Mouse (Mus musculus) stomach, embryonic 16.5 days (tissue): ENCODE results near the gene Grcc10. TPM values are rescaled to one million over a fixed set of nuclear protein-coding genes. Genes with fewer than 3 reads are reported as not detected.

Source experiments
- ATAC-seq: fragments of 200-750 bp; cut with Nextera tagmentation; 2 replicates; pipeline ENCODE4 v1.8.0; 2017; ENCODE audit warnings: moderate number of reproducible peaks, moderate TSS enrichment; ENCODE audit not compliant: insufficient read depth, low FRiP score
- H3K27ac ChIP-seq: fragments of 300-500 bp; sonication (generic); 2 replicates; pipeline ENCODE4 v1.5.1; 2014; ENCODE audit warnings: low read length
- H3K27me3 ChIP-seq: fragments of 300-500 bp; sonication (generic); 2 replicates; pipeline ENCODE4 v1.6.1; 2014; ENCODE audit warnings: low read length, control low read depth, mixed read lengths; ENCODE audit not compliant: control insufficient read depth, insufficient read depth
- H3K36me3 ChIP-seq: fragments of 300-500 bp; sonication (generic); 2 replicates; pipeline ENCODE4 v1.6.1; 2014; ENCODE audit warnings: low read length; ENCODE audit not compliant: control insufficient read depth, insufficient read depth
- H3K4me1 ChIP-seq: fragments of 300-500 bp; sonication (generic); 2 replicates; pipeline ENCODE4 v1.6.1; 2014; ENCODE audit warnings: low read length, control low read depth, mixed read lengths; ENCODE audit not compliant: control insufficient read depth, insufficient read depth
- H3K4me2 ChIP-seq: fragments of 300-500 bp; sonication (generic); 2 replicates; pipeline ENCODE4 v1.6.1; 2014; ENCODE audit warnings: low read depth, low read length, mixed read lengths
- H3K4me3 ChIP-seq: fragments of 300-500 bp; sonication (generic); replicated peaks from 2 replicates; pipeline ENCODE4 v1.5.1; 2014; ENCODE audit warnings: mild to moderate bottlenecking, low read length
- H3K9ac ChIP-seq: fragments of 300-500 bp; sonication (generic); 2 replicates; pipeline ENCODE4 v1.6.1; 2014; ENCODE audit warnings: low read length
- H3K9me3 ChIP-seq: fragments of 300-500 bp; sonication (generic); replicated peaks from 2 replicates; pipeline ENCODE4 v1.6.1; 2016; ENCODE audit warnings: low read length, control low read depth; ENCODE audit not compliant: control insufficient read depth
- whole genome bisulfite sequencing: fragments of 180-500 bp; shearing (Covaris S2); extraction: QIAGEN DNeasy Blood & Tissue Kit; methylation state at CpG from one replicate; pipeline ENCODE4 v1.1.7; 2014; 5-methylcytosine and 5-hydroxymethylcytosine counted together
- polyA plus RNA-seq: library from polyadenylated mRNA; unstranded; fragments of >200 nt; fragmentation: Nextera tagmentation; extraction: Ambion mirVana; gene quantifications from 2 replicates; pipeline ENCODE4 v1.2.1, GENCODE M21; 2015

The Grcc10 gene
- 352 and 357 TPM in 2 replicates for polyA plus RNA-seq

DNA sequence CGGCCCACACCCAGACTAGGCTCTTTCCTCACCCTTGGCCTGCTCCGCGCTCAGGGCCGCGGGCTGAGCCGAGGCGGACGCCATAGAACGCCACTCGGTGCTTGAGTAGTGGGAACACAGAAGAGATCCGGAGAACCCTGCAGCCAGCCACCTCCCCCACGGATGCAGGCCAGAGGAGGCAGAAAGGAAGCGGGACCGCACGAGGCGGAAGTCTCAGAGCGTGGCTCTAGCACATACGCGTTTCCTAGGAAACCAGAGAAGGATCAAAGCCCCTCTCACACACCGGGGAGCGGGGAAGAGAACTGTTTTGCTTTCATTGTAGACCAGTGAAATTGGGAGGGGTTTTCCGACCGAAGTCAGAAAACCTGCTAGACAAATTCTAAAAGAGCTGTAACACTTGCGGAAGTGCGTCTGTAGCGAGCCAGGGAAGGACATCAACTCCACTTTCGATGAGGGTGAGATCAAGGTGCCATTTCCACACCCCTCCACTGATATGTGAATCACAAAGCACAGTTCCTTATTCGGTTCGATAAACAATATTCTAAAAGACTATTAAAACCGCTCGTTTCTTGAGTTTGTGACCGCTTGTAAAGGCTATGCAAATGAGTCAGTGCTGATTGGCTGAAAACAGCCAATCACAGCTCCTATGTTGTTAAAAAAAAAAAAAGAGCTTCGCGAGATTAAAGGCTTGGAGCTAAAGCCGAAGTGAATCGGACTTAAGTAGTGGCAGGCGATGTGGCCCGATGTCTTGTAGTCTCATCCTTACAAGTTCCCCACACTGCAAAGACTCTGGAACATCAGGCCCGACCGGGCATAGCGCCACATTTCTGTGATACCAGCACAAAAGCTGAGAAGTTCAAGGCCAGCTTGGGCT is at the start of gene Grcc10:
Gene Grcc10, minus strand, starts transcription at position 487 of the 874 bp plus-strand sequence.
- Histone ChIP-seq H3K27me3 (no peaks in the 10 kb centered on the region), H3K36me3 (peaks cover 8% of the 10 kb centered on the region), H3K4me3 (peak within 1 kb of the TSS; percentile 68), H3K9ac (peak within 1 kb of the TSS; percentile 90), H3K4me2 (peak within 1 kb of the TSS; percentile 88), H3K9me3 (no peaks in the 10 kb centered on the region), H3K27ac (peak within 1 kb of the TSS; percentile 100), H3K4me1 (peaks cover 32% of the 10 kb centered on the region)
- under 1% methylated on average over 41 of the region's 41 CpGs for WGBS
- ATAC-seq: peak; percentile 79

DNA sequence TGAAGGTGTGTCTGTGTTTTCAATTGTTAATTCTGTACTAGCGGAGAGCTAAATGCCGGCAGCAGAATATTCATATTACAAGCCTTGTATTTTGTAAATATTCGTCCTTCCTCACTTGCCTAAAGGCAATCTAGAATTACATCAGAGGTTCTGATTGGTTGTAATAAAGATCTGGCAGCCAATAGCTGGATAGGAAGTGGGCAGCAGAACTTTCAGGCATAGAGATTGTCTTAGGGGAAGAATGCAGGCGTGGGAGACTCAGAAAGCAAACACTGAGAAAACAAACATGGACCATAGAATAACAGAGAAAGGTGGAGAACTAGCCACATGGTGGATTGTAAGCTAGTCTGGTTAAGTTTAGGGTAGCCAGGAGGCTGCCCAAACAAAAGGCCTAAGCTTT is 48.9 kb upstream of the Grcc10 start:
- 40% methylated on average over 4 of the region's 4 CpGs for WGBS
- peak; percentile 29; the same call in 1 of the 2 replicates for ATAC-seq
- no peaks in the 10 kb centered on the region for H3K36me3 ChIP-seq

DNA sequence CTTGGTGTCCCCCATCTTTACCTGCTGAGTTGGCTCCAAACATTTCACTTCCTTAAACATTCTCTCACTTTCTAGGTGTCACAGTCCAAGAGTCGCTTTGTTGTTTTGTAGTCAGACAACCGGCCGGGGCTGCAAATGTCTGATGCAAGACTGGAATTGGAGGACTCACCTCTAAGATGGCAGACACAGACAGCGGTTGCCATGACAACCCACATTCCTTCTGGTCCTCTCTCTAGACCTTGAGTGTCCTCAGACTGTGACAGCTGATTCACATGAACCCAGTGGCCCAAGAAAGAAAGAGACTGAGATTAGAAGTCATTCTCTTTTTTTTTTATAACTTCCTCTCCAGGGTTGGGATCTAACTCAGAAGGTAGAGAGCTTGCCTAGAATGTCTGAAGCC is 48.3 kb upstream of the Grcc10 start:
- Histone ChIP-seq H3K4me3 (no peak overlapping the region), H3K36me3 (no peaks in the 10 kb centered on the region), H3K9me3 (no peaks in the 10 kb centered on the region), H3K27ac (no peak overlapping the region), H3K4me1 (no peaks in the 10 kb centered on the region), H3K4me2 (no peak overlapping the region), H3K9ac (no peak overlapping the region), H3K27me3 (no peaks in the 10 kb centered on the region)
- ATAC-seq: no peak
- WGBS: 81% methylated on average over 4 of the region's 4 CpGs

More for the DNA sequence above, 48.9 kb upstream of the Grcc10 start:
- H3K4me1 ChIP-seq: no peaks in the 10 kb centered on the region
- no peak overlapping the region for H3K4me2 ChIP-seq
- no peaks in the 10 kb centered on the region for H3K9me3 ChIP-seq
- peak overlapping the region; percentile 33; the same call in 1 of the 2 replicates for H3K27ac ChIP-seq
- no peak overlapping the region for H3K9ac ChIP-seq
- no peak overlapping the region for H3K4me3 ChIP-seq
- H3K27me3 ChIP-seq: no peaks in the 10 kb centered on the region

DNA sequence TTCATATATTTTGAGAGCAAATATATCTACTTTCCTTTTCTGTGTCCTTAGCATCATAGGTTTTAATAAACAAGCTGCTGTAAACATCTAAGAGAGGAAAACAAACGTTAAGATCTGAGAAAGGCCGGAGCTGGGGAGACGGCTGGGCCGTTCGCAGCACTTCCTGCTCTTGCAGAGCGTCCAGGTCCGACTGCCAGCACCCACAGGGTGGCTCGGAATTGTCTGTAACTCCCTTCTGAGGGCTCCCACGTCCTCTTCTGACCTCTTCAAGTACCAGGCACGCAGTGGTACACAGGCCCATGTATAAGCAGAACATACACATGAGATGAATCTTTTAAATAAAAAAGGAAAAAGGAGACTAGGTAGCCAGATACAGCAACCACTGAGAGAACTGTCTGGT is 46.5 kb upstream of the Grcc10 start:
- Histone ChIP-seq H3K4me1 (peaks cover under 1% of the 10 kb centered on the region; the same call in 1 of the 2 replicates), H3K9me3 (no peaks in the 10 kb centered on the region), H3K27ac (no peak overlapping the region), H3K27me3 (no peaks in the 10 kb centered on the region), H3K9ac (no peak overlapping the region), H3K4me2 (no peak overlapping the region), H3K36me3 (no peaks in the 10 kb centered on the region), H3K4me3 (no peak overlapping the region)
- no peak for ATAC-seq
- WGBS: 67% methylated on average over 10 of the region's 10 CpGs

DNA sequence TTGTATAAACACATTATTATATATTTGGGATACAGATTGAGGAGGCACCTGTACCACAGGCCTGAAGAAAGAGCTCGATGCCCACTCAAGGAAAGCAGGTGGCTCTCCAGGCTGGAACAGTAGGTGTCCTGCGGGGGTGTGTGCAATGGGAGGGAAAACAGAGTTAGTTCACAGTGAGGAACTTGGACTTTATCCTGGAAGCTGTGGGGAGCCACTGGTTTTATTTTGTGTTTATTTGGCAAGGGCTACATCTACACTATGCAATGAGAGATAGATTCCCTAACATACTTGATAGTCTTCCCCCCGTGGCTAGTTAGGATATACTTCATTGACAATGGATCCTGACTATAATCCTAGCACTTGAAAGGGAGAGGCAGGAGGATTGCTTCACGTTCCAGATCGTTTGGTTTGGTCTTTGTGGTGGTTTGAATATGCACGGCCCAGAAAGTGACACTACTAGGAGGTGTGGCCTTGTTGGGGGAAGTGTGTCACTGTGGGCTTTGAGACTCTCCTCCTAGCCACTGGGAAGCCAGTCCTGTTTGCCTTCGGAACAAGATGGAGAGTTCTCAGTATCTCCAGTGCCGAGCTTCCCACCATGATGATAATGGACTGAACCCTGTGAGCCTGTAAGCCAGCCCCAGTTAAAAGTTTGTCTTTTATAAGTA is 45.7 kb upstream of the Grcc10 start:
- H3K9me3 ChIP-seq: no peaks in the 10 kb centered on the region
- no peaks in the 10 kb centered on the region for H3K36me3 ChIP-seq
- H3K27me3 ChIP-seq: no peaks in the 10 kb centered on the region
- H3K27ac ChIP-seq: no peak overlapping the region
- H3K4me2 ChIP-seq: no peak overlapping the region
- peaks cover 5% of the 10 kb centered on the region; the same call in 1 of the 2 replicates for H3K4me1 ChIP-seq
- no peak overlapping the region for H3K4me3 ChIP-seq
- ATAC-seq: no peak
- 52% methylated on average over 8 of the region's 8 CpGs for WGBS
- no peak overlapping the region for H3K9ac ChIP-seq

DNA sequence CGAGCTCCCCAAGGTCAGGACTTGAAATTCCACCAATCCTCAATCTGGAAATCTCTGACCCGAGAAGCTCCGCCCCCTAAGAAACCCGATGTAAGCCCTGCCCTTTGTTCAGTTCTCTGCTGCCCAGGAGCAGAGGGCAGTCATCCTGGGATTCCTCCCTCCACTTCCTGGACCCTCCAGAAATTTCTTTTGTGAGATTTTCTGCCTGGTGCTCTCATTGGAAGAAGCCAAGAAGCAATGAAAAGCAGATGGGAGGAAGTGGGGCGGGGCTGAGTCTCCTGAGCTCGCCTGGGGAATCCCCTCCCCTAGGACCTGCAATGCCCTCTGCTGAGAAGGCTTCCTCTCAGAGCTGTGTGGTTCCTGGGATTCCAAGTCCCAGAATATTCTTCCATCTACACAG is 41.3 kb upstream of the Grcc10 start:
- peak overlapping the region; percentile 29 for H3K4me3 ChIP-seq
- peak overlapping the region; percentile 23; the same call in 1 of the 2 replicates for H3K9ac ChIP-seq
- 19% methylated on average over 6 of the region's 6 CpGs for WGBS
- H3K9me3 ChIP-seq: no peaks in the 10 kb centered on the region
- H3K36me3 ChIP-seq: no peaks in the 10 kb centered on the region
- no peak overlapping the region for H3K27ac ChIP-seq
- H3K4me1 ChIP-seq: peaks cover 14% of the 10 kb centered on the region; the same call in 1 of the 2 replicates
- peak overlapping the region; percentile 42 for H3K4me2 ChIP-seq
- peaks cover 10% of the 10 kb centered on the region for H3K27me3 ChIP-seq
- ATAC-seq: no peak

DNA sequence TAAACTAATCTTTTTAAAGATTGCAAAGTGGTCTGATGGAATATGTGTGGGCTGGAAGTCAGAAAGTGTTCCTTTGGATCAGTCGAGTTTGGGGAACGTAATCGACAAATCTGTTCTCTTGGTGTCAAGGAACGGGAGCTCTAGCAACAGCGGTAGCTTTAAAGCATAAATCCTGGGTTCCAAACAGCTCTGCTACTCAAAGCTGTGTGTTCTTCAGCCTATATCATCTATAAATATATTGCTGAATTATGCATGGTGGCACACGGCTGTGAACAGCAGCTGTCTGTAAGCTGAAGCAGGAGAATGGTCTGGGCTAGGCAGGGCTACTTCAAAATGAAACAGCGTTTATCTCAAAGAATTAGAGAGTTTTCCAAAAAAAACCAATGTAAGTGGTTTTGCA is 39.7 kb upstream of the Grcc10 start:
- peaks cover 10% of the 10 kb centered on the region for H3K27me3 ChIP-seq
- no peak overlapping the region for H3K27ac ChIP-seq
- no peak overlapping the region for H3K4me3 ChIP-seq
- H3K9me3 ChIP-seq: no peaks in the 10 kb centered on the region
- H3K4me1 ChIP-seq: peaks cover 14% of the 10 kb centered on the region; the same call in 1 of the 2 replicates
- 81% methylated on average over 7 of the region's 7 CpGs for WGBS
- ATAC-seq: no peak
- H3K36me3 ChIP-seq: no peaks in the 10 kb centered on the region
- no peak overlapping the region for H3K9ac ChIP-seq
- no peak overlapping the region for H3K4me2 ChIP-seq

DNA sequence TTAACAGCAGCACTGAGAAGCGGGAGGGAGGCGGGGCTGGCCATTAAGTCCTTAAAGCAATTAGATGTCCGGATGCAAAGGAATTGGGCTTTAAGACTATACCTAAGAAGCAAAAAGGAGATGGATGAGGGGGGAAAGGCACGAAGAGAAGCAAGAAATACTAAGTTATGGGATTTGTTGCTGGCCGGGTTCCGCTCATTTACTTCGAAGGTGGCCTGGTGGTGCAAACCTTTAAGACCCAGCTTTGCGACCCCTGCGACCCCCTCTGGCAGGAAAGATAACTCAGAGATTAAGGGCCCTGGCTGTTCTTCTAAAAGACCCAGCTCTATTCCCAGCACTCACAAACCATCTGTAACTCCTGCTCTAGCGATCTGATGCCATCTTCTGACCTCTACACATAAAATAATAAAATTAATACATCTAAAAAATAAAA is 38.8 kb upstream of the Grcc10 start:
- Histone ChIP-seq H3K27me3 (peaks cover 10% of the 10 kb centered on the region), H3K4me3 (peak overlapping the region; percentile 43), H3K4me2 (peak overlapping the region; percentile 55), H3K4me1 (peaks cover 14% of the 10 kb centered on the region; the same call in 1 of the 2 replicates), H3K27ac (no peak overlapping the region), H3K9ac (peak overlapping the region; percentile 7; the same call in 1 of the 2 replicates), H3K9me3 (no peaks in the 10 kb centered on the region), H3K36me3 (no peaks in the 10 kb centered on the region)
- ATAC-seq: no peak
- 8% methylated on average over 10 of the region's 10 CpGs for WGBS
